Mouse (Mus musculus) embryonic facial prominence, embryonic 12.5 days (tissue): ENCODE data around the gene Pabpc4. TPM values are rescaled to one million over a fixed set of nuclear protein-coding genes. Genes with fewer than 3 reads are reported as not detected.
"Not testable (repeated sequence)": the region's sequence is repeated elsewhere in the genome, so short reads cannot be mapped to it uniquely, and the experiment has no call there.

Experiments
- ATAC-seq: fragments of 200-750 bp; cut with Nextera tagmentation; 2 replicates; pipeline ENCODE4 v1.8.0; 2017; ENCODE audit not compliant: insufficient number of reproducible peaks, insufficient read depth, low FRiP score, low TSS enrichment
- H3K27ac ChIP-seq: fragments of 300-500 bp; sonication (generic); 2 replicates; pipeline ENCODE4 v1.5.1; 2016; ENCODE audit warnings: mild to moderate bottlenecking
- H3K27me3 ChIP-seq: fragments of 300-500 bp; sonication (generic); 2 replicates; pipeline ENCODE4 v1.6.1; 2016; ENCODE audit warnings: mild to moderate bottlenecking, moderate library complexity
- H3K36me3 ChIP-seq: fragments of 300-500 bp; sonication (generic); 2 replicates; pipeline ENCODE4 v1.6.1; 2016; ENCODE audit warnings: mild to moderate bottlenecking
- H3K4me1 ChIP-seq: fragments of 300-500 bp; sonication (generic); 2 replicates; pipeline ENCODE4 v1.6.1; 2016
- H3K4me2 ChIP-seq: fragments of 300-500 bp; sonication (generic); replicated peaks from 2 replicates; pipeline ENCODE4 v1.6.1; 2016; ENCODE audit warnings: mild to moderate bottlenecking, moderate library complexity
- H3K4me3 ChIP-seq: fragments of 300-500 bp; sonication (generic); 2 replicates; pipeline ENCODE4 v1.5.1; 2016; ENCODE audit warnings: mild to moderate bottlenecking
- H3K9ac ChIP-seq: fragments of 300-500 bp; sonication (generic); 2 replicates; pipeline ENCODE4 v1.6.1; 2016; ENCODE audit warnings: mild to moderate bottlenecking, moderate library complexity
- H3K9me3 ChIP-seq: fragments of 300-500 bp; sonication (generic); 2 replicates; pipeline ENCODE4 v1.6.1; 2016; ENCODE audit warnings: mild to moderate bottlenecking, moderate library complexity
- WGBS: fragments of 180-500 bp; shearing (Covaris S2); methylation state at CpG from one replicate; pipeline ENCODE4 v1.1.7; 2016; 5-methylcytosine and 5-hydroxymethylcytosine counted together
- polyA plus RNA-seq: library from polyadenylated mRNA; unstranded; fragments of >200 nt; fragmentation: Nextera tagmentation; extraction: Ambion mirVana; gene quantifications from 2 replicates; pipeline ENCODE4 v1.2.1, GENCODE M21; 2016

The Pabpc4 gene
- polyA plus RNA-seq, 1 experiment from 2014 or later, result 44.1 TPM

GRCm38 (mm10) chr4:123292390-123292789 lies 30.2 kb downstream of the Pabpc4 start:
- H3K4me1 ChIP-seq, result no peaks in the 10 kb centered on the region; the same call in 1 of the 2 replicates
- no peak overlapping the region for H3K4me3 ChIP-seq
- no peaks in the 10 kb centered on the region for H3K27me3 ChIP-seq
- no peaks in the 10 kb centered on the region for H3K9me3 ChIP-seq
- 90% methylated on average over 3 of the region's 3 CpGs for WGBS
- H3K4me2 ChIP-seq, result no peak overlapping the region
- no peak overlapping the region for H3K9ac ChIP-seq
- H3K36me3 ChIP-seq, result peaks cover 94% of the 10 kb centered on the region
- no peak overlapping the region for H3K27ac ChIP-seq
- no peak for ATAC-seq

DNA sequence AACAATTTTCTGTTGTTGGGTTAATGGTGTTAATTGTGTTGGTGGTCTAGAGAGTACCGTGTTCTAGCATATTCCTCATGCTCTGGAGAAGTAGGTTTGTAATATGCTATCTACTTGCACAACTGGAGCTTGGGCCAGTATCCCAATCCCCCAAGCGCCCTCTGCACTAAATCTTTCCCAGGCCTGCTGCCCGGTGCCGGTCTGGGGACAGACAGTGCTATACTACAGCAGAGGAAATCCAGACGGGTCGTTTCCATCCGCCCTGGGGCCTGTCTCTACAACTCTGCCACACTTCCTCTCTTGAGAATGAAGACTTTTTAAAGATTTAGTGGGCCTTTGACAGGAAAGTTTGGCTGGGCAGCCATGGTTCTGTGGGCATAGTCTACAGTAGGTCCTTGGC lies 30.8 kb downstream of the Pabpc4 start:
- Histone ChIP-seq H3K4me1 (no peaks in the 10 kb centered on the region; the same call in 1 of the 2 replicates), H3K9ac (no peak overlapping the region), H3K36me3 (peaks cover 93% of the 10 kb centered on the region), H3K4me2 (no peak overlapping the region), H3K9me3 (no peaks in the 10 kb centered on the region), H3K4me3 (no peak overlapping the region), H3K27ac (no peak overlapping the region), H3K27me3 (no peaks in the 10 kb centered on the region)
- 85% methylated on average over 7 of the region's 7 CpGs for WGBS
- no peak for ATAC-seq

DNA sequence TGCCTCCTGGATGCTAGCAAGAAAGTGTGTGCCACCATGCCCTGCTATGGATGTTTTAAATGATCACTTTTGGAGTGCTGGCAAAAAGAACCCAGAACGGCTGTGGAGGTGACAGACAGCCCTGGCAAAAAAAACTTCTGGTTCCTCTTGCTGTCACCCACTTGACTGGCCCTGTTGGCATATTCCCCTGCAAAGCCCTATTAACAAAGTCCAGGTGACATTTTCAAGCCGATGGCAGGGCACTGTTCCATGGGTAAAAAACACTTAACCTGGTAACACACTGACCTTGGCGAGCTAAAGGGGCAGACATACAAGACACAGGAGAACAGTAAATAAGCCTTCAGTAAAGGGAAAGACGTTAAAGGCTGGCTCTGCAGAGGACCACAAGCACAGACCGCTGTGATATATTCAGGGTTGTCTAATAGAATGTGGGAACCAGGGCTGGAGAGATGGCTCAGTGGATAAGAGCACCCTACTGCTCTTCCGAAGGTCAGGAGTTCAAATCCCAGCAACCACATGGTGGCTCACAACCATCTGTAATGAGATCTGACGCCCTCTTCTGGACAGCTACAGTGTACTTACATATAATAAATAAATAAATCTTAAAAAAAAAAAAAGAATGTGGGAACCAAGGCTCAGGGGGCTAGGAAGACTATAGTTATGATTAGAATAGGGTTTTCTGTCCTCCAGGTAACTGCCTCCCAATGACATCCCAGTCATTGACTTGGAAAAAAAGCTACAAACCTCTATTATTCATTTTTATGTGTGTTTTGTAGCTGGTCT lies 31.7 kb downstream of the Pabpc4 start:
- Histone ChIP-seq H3K9me3 (no peaks in the 10 kb centered on the region), H3K4me3 (no peak overlapping the region), H3K27ac (no peak overlapping the region), H3K27me3 (no peaks in the 10 kb centered on the region), H3K9ac (no peak overlapping the region), H3K4me1 (no peaks in the 10 kb centered on the region; the same call in 1 of the 2 replicates), H3K36me3 (peaks cover 90% of the 10 kb centered on the region), H3K4me2 (no peak overlapping the region)
- ATAC-seq, result no peak
- 79% methylated on average over 7 of the region's 7 CpGs for WGBS

DNA sequence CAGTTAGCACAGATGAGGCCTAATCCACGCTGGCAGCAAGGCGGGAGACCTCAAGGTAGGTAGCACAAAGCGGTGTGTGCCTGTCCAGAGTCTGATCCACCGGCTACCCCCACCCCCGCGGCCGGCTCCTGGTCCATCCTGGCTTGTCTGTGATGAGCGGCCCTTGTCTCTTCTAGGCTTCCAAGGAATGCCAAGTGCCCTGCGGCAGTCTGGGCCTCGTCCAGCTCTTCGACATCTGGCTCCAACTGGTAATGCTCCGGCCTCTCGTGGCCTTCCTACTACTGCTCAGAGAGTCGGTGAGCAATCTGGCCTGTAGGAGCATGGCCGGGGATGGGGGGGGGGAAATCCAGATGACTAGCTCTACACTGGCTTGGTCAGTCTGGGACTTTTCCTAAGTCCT lies 32.9 kb downstream of the Pabpc4 start:
- peaks cover 90% of the 10 kb centered on the region for H3K36me3 ChIP-seq
- H3K4me2 ChIP-seq, H3K9me3 ChIP-seq, H3K27me3 ChIP-seq, H3K27ac ChIP-seq, H3K4me1 ChIP-seq, H3K4me3 ChIP-seq, H3K9ac ChIP-seq, ATAC-seq: not testable (repeated sequence)
- 79% methylated on average over 15 of the region's 15 CpGs for WGBS

GRCm38 (mm10) chr4:123295516-123296147 lies 33.5 kb downstream of the Pabpc4 start:
- Histone ChIP-seq H3K4me3 (no peak overlapping the region), H3K4me1 (no peaks in the 10 kb centered on the region), H3K36me3 (peaks cover 95% of the 10 kb centered on the region), H3K9me3 (no peaks in the 10 kb centered on the region), H3K4me2 (no peak overlapping the region), H3K27ac (no peak overlapping the region), H3K27me3 (no peaks in the 10 kb centered on the region), H3K9ac (no peak overlapping the region)
- no peak for ATAC-seq
- WGBS, result 85% methylated on average over 21 of the region's 21 CpGs

DNA sequence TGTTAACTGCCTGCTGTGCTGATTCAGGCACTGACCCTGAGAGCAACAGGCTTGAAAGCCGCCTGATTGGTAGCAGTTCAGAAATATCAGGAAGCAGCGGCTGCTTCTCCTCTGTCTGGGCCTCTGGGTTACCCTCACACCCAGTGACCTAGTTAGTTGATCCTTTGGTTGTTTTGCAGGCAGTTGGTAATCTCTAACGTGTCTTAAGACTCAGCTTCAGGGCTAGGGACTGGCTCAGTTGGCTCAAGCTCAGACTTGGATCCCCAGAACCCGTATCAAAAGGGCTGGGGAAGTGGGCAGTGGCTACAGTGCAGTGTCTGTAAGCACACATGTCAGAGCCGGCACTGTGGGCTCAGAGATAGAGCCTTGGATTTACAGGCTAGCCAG lies 34.0 kb downstream of the Pabpc4 start:
- 84% methylated on average over 5 of the region's 5 CpGs for WGBS
- H3K27me3 ChIP-seq, result no peaks in the 10 kb centered on the region

GRCm38 (mm10) chr4:123297195-123297960 lies 35.2 kb downstream of the Pabpc4 start:
- peaks cover 85% of the 10 kb centered on the region for H3K36me3 ChIP-seq
- ATAC-seq, result no peak

More for the DNA sequence above, 34.0 kb downstream of the Pabpc4 start:
- H3K4me3 ChIP-seq, result no peak overlapping the region
- ATAC-seq, result no peak
- H3K27ac ChIP-seq, result no peak overlapping the region
- H3K36me3 ChIP-seq, result peaks cover 92% of the 10 kb centered on the region
- no peaks in the 10 kb centered on the region for H3K9me3 ChIP-seq
- H3K9ac ChIP-seq, result no peak overlapping the region
- H3K4me1 ChIP-seq, result no peaks in the 10 kb centered on the region
- no peak overlapping the region for H3K4me2 ChIP-seq

DNA sequence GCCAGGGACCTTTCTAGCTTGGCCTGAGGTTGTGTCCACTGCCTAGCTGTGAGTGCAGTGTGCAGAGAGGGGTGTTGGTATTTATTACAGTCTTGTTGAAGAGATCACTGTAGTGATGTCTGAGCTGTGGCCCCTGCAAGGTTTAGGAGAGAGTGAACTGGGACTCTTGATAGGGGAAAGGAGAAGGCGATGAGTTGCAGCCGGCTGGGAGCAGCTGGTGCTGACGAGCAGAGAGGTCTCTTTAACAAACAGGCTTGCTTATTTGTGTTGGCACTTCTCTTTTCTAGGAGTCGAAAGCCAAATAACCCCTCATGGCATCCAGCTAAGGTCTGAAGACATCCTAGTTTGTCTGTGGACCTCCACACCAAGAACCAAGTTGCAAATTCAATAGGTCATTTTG lies 36.1 kb downstream of the Pabpc4 start:
- no peak overlapping the region for H3K9ac ChIP-seq
- no peaks in the 10 kb centered on the region for H3K9me3 ChIP-seq
- WGBS, result 93% methylated on average over 4 of the region's 4 CpGs
- no peak overlapping the region for H3K27ac ChIP-seq
- H3K36me3 ChIP-seq, result peaks cover 85% of the 10 kb centered on the region
- H3K4me2 ChIP-seq, result no peak overlapping the region
- H3K27me3 ChIP-seq, result no peaks in the 10 kb centered on the region
- ATAC-seq, result no peak
- H3K4me1 ChIP-seq, result no peaks in the 10 kb centered on the region
- H3K4me3 ChIP-seq, result no peak overlapping the region

More at GRCm38 (mm10) chr4:123297195-123297960, 35.2 kb downstream of the Pabpc4 start:
- Histone ChIP-seq H3K9me3 (no peaks in the 10 kb centered on the region), H3K27me3 (no peaks in the 10 kb centered on the region), H3K4me2 (no peak overlapping the region), H3K4me3 (no peak overlapping the region), H3K4me1 (no peaks in the 10 kb centered on the region), H3K27ac (no peak overlapping the region), H3K9ac (no peak overlapping the region)
- WGBS, result 87% methylated on average over 22 of the region's 22 CpGs

DNA sequence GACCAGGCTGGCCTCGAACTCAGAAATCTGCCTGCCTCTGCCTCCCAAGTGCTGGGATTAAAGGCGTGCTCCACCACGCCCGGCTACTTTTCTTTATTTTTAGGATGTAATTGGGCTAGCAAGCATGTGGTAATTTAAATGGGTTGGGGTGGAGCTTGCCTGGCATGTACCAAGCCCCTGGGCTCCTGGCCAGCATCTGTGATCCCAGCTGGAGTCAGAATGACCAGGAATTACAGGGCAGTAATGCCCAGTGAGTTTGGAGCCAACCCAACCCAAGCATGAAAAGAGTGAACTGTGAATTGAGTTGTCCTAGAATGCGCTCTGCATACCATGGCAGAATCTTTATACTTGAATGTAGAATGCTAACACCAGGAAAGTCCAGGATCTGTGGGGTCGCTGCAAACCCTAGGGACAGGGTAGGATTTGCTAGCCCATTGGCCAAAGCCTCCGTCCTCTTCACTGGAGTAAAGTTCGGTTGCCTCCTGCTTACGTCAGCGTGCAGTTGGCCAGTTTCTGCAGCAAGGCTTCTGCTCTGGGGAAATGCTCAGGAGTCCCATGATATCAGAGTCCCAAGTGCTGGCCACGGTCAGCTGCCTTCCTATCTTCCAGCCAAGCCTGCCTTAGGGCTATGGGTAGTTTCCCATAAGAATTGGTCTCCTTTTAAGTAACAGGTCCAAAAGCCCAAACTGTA lies 37.0 kb downstream of the Pabpc4 start:
- H3K27me3 ChIP-seq, result no peaks in the 10 kb centered on the region
- no peaks in the 10 kb centered on the region for H3K9me3 ChIP-seq
- no peak overlapping the region for H3K4me2 ChIP-seq
- ATAC-seq, result no peak
- H3K9ac ChIP-seq, result no peak overlapping the region
- H3K4me1 ChIP-seq, result no peaks in the 10 kb centered on the region
- H3K4me3 ChIP-seq, result no peak overlapping the region
- WGBS, result 96% methylated on average over 11 of the region's 11 CpGs
- no peak overlapping the region for H3K27ac ChIP-seq
- H3K36me3 ChIP-seq, result peaks cover 85% of the 10 kb centered on the region

DNA sequence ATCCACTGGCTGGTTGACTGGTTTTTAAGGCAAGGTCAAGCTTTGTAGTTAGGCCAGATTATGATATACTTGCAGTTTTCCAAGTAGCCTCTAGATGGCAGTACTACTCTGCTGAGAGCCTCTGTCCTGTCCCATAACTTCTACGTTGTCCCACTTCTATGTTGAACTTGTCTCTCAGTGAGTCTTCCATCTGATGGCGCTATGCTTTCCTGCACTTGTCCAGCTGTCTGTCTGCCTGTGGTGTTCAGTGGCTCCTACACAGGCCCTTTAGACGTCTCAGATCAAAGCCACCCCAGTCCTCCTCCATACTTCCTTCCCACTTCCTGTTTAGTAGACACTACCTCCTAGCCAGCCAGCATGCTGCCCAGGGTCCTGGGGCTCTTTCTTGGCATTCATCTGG lies 43.6 kb downstream of the Pabpc4 start:
- no peaks in the 10 kb centered on the region for H3K27me3 ChIP-seq
- H3K9ac ChIP-seq, result no peak overlapping the region
- WGBS, result 28% methylated on average over 3 of the region's 3 CpGs
- no peaks in the 10 kb centered on the region for H3K9me3 ChIP-seq
- H3K36me3 ChIP-seq, result peaks cover 28% of the 10 kb centered on the region
- no peak overlapping the region for H3K27ac ChIP-seq
- ATAC-seq, result 0 out of 2 replicates have a peak, but pooled peaks have one; percentile 35
- no peaks in the 10 kb centered on the region for H3K4me1 ChIP-seq
- H3K4me2 ChIP-seq, result no peak overlapping the region
- H3K4me3 ChIP-seq, result no peak overlapping the region

DNA sequence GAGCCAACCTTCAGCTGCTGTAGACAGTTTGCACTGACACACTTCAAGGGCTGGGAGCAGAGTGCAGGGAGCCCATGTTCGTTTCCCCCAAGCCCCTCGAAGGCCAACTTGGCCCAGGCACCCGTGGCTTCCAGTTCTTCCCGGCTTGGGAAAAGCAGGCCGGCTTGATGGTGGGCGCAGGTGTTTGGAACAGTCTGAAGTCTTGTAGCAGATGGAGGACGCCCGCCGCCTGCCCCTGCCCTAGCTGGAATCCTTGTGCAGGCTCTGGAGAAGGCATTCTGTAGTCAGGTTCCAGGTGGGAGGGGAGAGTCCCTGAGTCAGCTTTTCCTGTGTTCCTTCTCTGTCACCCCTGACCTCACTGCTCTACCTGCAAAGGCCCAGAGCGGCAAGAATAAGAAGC lies 44.8 kb downstream of the Pabpc4 start:
- Histone ChIP-seq H3K4me3 (no peak overlapping the region), H3K27me3 (no peaks in the 10 kb centered on the region), H3K4me2 (no peak overlapping the region), H3K27ac (no peak overlapping the region), H3K9me3 (no peaks in the 10 kb centered on the region), H3K4me1 (no peaks in the 10 kb centered on the region), H3K36me3 (peaks cover 25% of the 10 kb centered on the region), H3K9ac (no peak overlapping the region)
- no peak for ATAC-seq
- 87% methylated on average over 10 of the region's 10 CpGs for WGBS
